26 mouse cellular contexts compared by ENCODE assay signal in the genomic region with DNA sequence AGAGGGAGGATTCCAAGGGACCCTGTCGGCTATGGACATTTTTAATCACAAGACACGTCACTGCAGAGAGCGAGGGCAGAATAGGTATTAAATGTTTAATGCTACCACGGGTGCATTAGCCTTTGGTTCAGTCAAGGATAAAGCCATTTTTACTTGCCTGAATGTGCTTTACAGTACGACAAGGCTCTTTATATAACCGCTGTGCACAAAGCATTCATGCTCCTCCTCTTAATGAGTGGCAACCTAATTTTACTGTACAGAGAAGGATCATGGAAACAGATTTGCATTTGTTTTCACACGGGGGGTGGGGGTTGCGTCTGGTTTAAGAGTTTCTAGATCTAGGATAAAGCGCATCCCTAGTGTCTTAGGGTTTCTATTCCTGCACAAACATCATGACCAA. TPM values are rescaled to one million over a fixed set of nuclear protein-coding genes. Genes with fewer than 3 reads are reported as not detected.
DNase-seq lines count a peak whose midpoint lies in the region; ATAC-seq and TF ChIP-seq lines count a peak whose summit lies in the region.
"Had no signal": no experiment of that assay in that cellular context is flagged by ENCODE, and none has a peak within 500 bp of the region (broad histone marks: within the 10 kb centered on the region; RNA-seq: fewer than 3 reads in every experiment).

No protein-coding gene starts in this region.

- H3K27ac ChIP-seq in hindbrain, embryonic 14.5 days: 0 out of 2 replicates have a peak overlapping the region, but pooled peaks have one; percentile 21
- H3K27ac ChIP-seq in hindbrain, embryonic 12.5 days: no peak overlapping the region
- H3K27ac ChIP-seq in neural tube, embryonic 13.5 days (replicated peaks): 0 out of 2 replicates have a peak overlapping the region, but pooled peaks have one; percentile 28
- H3K27ac ChIP-seq in neural tube, embryonic 15.5 days (replicated peaks): no peak overlapping the region
- peak overlapping the region; percentile 75; the same call in 1 of the 2 replicates for H3K27ac ChIP-seq in olfactory bulb, adult 2 months (ENCODE audit: insufficient read depth, low read depth, low read length)
- H3K27ac ChIP-seq: embryonic facial prominence, embryonic 10.5 days; embryonic facial prominence, embryonic 13.5 days; forebrain, embryonic 12.5 days; forebrain, embryonic 15.5 days; gastrocnemius, adult 2 months; heart, embryonic 13.5 days had no signal

- DNase-seq in hindbrain, embryonic 14.5 days (ENCODE audit: low spot score): no peak
- DNase-seq in brain, adult 2 months (ENCODE audit: low read depth, low spot score): peak; percentile 63
- DNase-seq: adrenal gland, adult 2 months; adrenal gland, postnatal 14 days; cerebellum, adult 11-12 months; cerebellum, adult 8-10 months; cerebellum, postnatal 10 days; cerebellum, postnatal 36 days; embryo, embryonic 11 days; gastrocnemius, adult 2 months; gastrocnemius, postnatal 14 days; heart, adult 18-20 months; heart, postnatal 14 days; heart, postnatal 4 days had no signal

- ATAC-seq in hindbrain, embryonic 14.5 days (ENCODE audit: low FRiP score): no peak
- ATAC-seq in hindbrain, embryonic 12.5 days (ENCODE audit: low FRiP score): no peak
- ATAC-seq in neural tube, embryonic 13.5 days (ENCODE audit: low read depth): no peak
- no peak for ATAC-seq in neural tube, embryonic 15.5 days (ENCODE audit: low FRiP score)
- ATAC-seq: CD4-positive, CD25-positive, alpha-beta regulatory T cell, adult 4 months; forebrain, embryonic 15.5 days; hindbrain, embryonic 16.5 days had no signal

- H3K9ac ChIP-seq in hindbrain, embryonic 14.5 days: no peak overlapping the region
- H3K9ac ChIP-seq in hindbrain, embryonic 12.5 days: no peak overlapping the region
- no peak overlapping the region for H3K9ac ChIP-seq in neural tube, embryonic 13.5 days
- H3K9ac ChIP-seq in neural tube, embryonic 15.5 days (replicated peaks): no peak overlapping the region
- H3K9ac ChIP-seq: embryonic facial prominence, embryonic 13.5 days; forebrain, embryonic 12.5 days; forebrain, embryonic 15.5 days; heart, embryonic 13.5 days had no signal

- H3K36me3 ChIP-seq in hindbrain, embryonic 14.5 days (replicated peaks; ENCODE audit: control insufficient read depth, insufficient read depth): peaks cover 31% of the 10 kb centered on the region
- 0 out of 2 replicates have a peak, but pooled peaks cover 24% of the 10 kb centered on the region for H3K36me3 ChIP-seq in hindbrain, embryonic 12.5 days
- H3K36me3 ChIP-seq in neural tube, embryonic 13.5 days: peaks cover 35% of the 10 kb centered on the region
- peaks cover 16% of the 10 kb centered on the region; the same call in 1 of the 2 replicates for H3K36me3 ChIP-seq in neural tube, embryonic 15.5 days

- H3K4me3 ChIP-seq in hindbrain, embryonic 14.5 days (replicated peaks; ENCODE audit: low read length): no peak overlapping the region
- H3K4me3 ChIP-seq in hindbrain, embryonic 12.5 days: no peak overlapping the region
- no peak overlapping the region for H3K4me3 ChIP-seq in neural tube, embryonic 13.5 days
- H3K4me3 ChIP-seq in neural tube, embryonic 15.5 days (replicated peaks): no peak overlapping the region
- no peak overlapping the region for H3K4me3 ChIP-seq in olfactory bulb, adult 2 months (ENCODE audit: insufficient read depth, low read depth, low read length)
- H3K4me3 ChIP-seq: embryonic facial prominence, embryonic 10.5 days; embryonic facial prominence, embryonic 13.5 days; erythroblast, embryonic 14.5 days; forebrain, embryonic 12.5 days; forebrain, embryonic 15.5 days; gastrocnemius, adult 2 months; heart, embryonic 13.5 days had no signal

- no peaks in the 10 kb centered on the region for H3K9me3 ChIP-seq in hindbrain, embryonic 14.5 days (ENCODE audit: control insufficient read depth, low read length)
- H3K9me3 ChIP-seq in hindbrain, embryonic 12.5 days (replicated peaks): no peaks in the 10 kb centered on the region
- no peaks in the 10 kb centered on the region for H3K9me3 ChIP-seq in neural tube, embryonic 13.5 days
- no peaks in the 10 kb centered on the region for H3K9me3 ChIP-seq in neural tube, embryonic 15.5 days (replicated peaks)
- H3K9me3 ChIP-seq: embryonic facial prominence, embryonic 10.5 days; embryonic facial prominence, embryonic 13.5 days; forebrain, embryonic 12.5 days; forebrain, embryonic 15.5 days; heart, embryonic 13.5 days had no signal

- TF ChIP-seq CTCF in olfactory bulb, adult 2 months (IDR thresholded peaks at IDR 0.05; ENCODE audit: insufficient read depth, low read depth, low read length): no peak

- 81% methylated on average over 9 of the region's 9 CpGs for WGBS in hindbrain, embryonic 14.5 days
- WGBS in hindbrain, embryonic 12.5 days: 86% methylated on average over 9 of the region's 9 CpGs
- 76% methylated on average over 9 of the region's 9 CpGs for WGBS in neural tube, embryonic 13.5 days
- WGBS in neural tube, embryonic 15.5 days: 67% methylated on average over 9 of the region's 9 CpGs
- 40% methylated on average over 9 of the region's 9 CpGs for WGBS in olfactory bulb, adult 2 months

- H3K27me3 ChIP-seq in hindbrain, embryonic 14.5 days (ENCODE audit: control insufficient read depth, insufficient read depth, low read length): no peaks in the 10 kb centered on the region
- no peaks in the 10 kb centered on the region for H3K27me3 ChIP-seq in hindbrain, embryonic 12.5 days
- H3K27me3 ChIP-seq in neural tube, embryonic 13.5 days: no peaks in the 10 kb centered on the region
- no peaks in the 10 kb centered on the region for H3K27me3 ChIP-seq in neural tube, embryonic 15.5 days (replicated peaks)
- H3K27me3 ChIP-seq: embryonic facial prominence, embryonic 13.5 days; forebrain, embryonic 12.5 days; forebrain, embryonic 15.5 days; heart, embryonic 13.5 days had no signal

- no peaks in the 10 kb centered on the region for H3K4me1 ChIP-seq in hindbrain, embryonic 14.5 days (replicated peaks; ENCODE audit: control insufficient read depth, insufficient read depth, low read length)
- H3K4me1 ChIP-seq in hindbrain, embryonic 12.5 days: no peaks in the 10 kb centered on the region
- H3K4me1 ChIP-seq in neural tube, embryonic 13.5 days (replicated peaks): no peaks in the 10 kb centered on the region
- no peaks in the 10 kb centered on the region for H3K4me1 ChIP-seq in neural tube, embryonic 15.5 days
- peaks cover 21% of the 10 kb centered on the region for H3K4me1 ChIP-seq in olfactory bulb, adult 2 months (ENCODE audit: control insufficient read depth, insufficient read depth, low read length)
- H3K4me1 ChIP-seq: embryonic facial prominence, embryonic 10.5 days; embryonic facial prominence, embryonic 13.5 days; forebrain, embryonic 12.5 days; forebrain, embryonic 15.5 days had no signal

- no peak overlapping the region for H3K4me2 ChIP-seq in hindbrain, embryonic 14.5 days (replicated peaks)
- H3K4me2 ChIP-seq in hindbrain, embryonic 12.5 days (replicated peaks): no peak overlapping the region
- no peak overlapping the region for H3K4me2 ChIP-seq in neural tube, embryonic 13.5 days
- no peak overlapping the region for H3K4me2 ChIP-seq in neural tube, embryonic 15.5 days
- H3K4me2 ChIP-seq: embryonic facial prominence, embryonic 13.5 days; forebrain, embryonic 12.5 days; forebrain, embryonic 15.5 days; heart, embryonic 13.5 days had no signal

- no peak for TF ChIP-seq POLR2A in olfactory bulb, adult 2 months (IDR thresholded peaks at IDR 0.05; ENCODE audit: insufficient read depth, low read depth, low read length)

RNA-seq across cellular contexts. Expression of a gene that starts 42.0 kb away (rescaled TPM):
- polyA plus RNA-seq in hindbrain, embryonic 14.5 days (2014; fragmentation: Nextera tagmentation; extraction: Ambion mirVana): 35.9 and 36.7 TPM in 2 replicates
- polyA plus RNA-seq in hindbrain, embryonic 12.5 days (2016; fragmentation: Nextera tagmentation; extraction: Ambion mirVana): 33.1 and 36.8 TPM in 2 replicates
- polyA plus RNA-seq in neural tube, embryonic 13.5 days (2015; fragmentation: Nextera tagmentation; extraction: Ambion mirVana): 32.8 and 34.6 TPM in 2 replicates
- 27.2 and 33.6 TPM in 2 replicates for polyA plus RNA-seq in neural tube, embryonic 15.5 days (2015; fragmentation: Nextera tagmentation; extraction: Ambion mirVana)
- not detected in 2 replicates for polyA plus RNA-seq in olfactory bulb, adult 2 months (2012; ENCODE audit: insufficient read depth, insufficient read length, low replicate concordance, missing spikeins)
- polyA plus RNA-seq: erythroblast, embryonic 14.5 days had no signal

RNA-seq across cellular contexts. Expression of a gene that starts 42.0 kb away (rescaled TPM):
- polyA plus RNA-seq in hindbrain, embryonic 14.5 days (2014; fragmentation: Nextera tagmentation; extraction: Ambion mirVana): 3.3 and 3.9 TPM in 2 replicates
- polyA plus RNA-seq in hindbrain, embryonic 12.5 days (2016; fragmentation: Nextera tagmentation; extraction: Ambion mirVana): 5.1 and 6.4 TPM in 2 replicates
- polyA plus RNA-seq in neural tube, embryonic 13.5 days (2015; fragmentation: Nextera tagmentation; extraction: Ambion mirVana): 3.7 and 4.7 TPM in 2 replicates
- 3.0 and 3.7 TPM in 2 replicates for polyA plus RNA-seq in neural tube, embryonic 15.5 days (2015; fragmentation: Nextera tagmentation; extraction: Ambion mirVana)
- not detected in 2 replicates for polyA plus RNA-seq in olfactory bulb, adult 2 months (2012; ENCODE audit: insufficient read depth, insufficient read length, low replicate concordance, missing spikeins)
- polyA plus RNA-seq: erythroblast, embryonic 14.5 days had no signal

Comparison
In these comparisons a context has a peak if more than half of its experiments do, and no peak if none do; other contexts are left out.
1. H3K27ac ChIP-seq: peak in hindbrain, embryonic 14.5 days (single experiment), neural tube, embryonic 13.5 days (single experiment) and olfactory bulb, adult 2 months (single experiment); none in hindbrain, embryonic 12.5 days (single experiment) and neural tube, embryonic 15.5 days (single experiment).